Mouse (Mus musculus): Measurements from ENCODE around the gene Rpp40.
A peak's percentile ranks its signal among the peaks of the same experiment; 100 is the strongest.

Rpp40 gene

GRCm38 (mm10) chr13:35852851-35853575 lies 53.1 kb downstream of the Rpp40 start:
- no peak for DNase-seq (ENCODE audit: low read depth, low spot score)

GRCm38 (mm10) chr13:35851581-35851980 lies 54.6 kb downstream of the Rpp40 start:
- no peak for DNase-seq (ENCODE audit: low read depth, low spot score)

GRCm38 (mm10) chr13:35848694-35849093 lies 57.5 kb downstream of the Rpp40 start:
- no peak for DNase-seq (ENCODE audit: low read depth, low spot score)

- peak; percentile 11 for DNase-seq (ENCODE audit: low read depth, low spot score)
These were observed 60.9 kb downstream of the Rpp40 start for GRCm38 (mm10) chr13:35845306-35845705.

Measured in mesoderm, embryonic 11.5 days (tissue).